Mouse (Mus musculus): ENCODE results near the gene Cep72. TPM values are rescaled to one million over a fixed set of nuclear protein-coding genes. Genes with fewer than 3 reads are reported as not detected.
A peak's percentile ranks its signal among the peaks of the same experiment; 100 is the strongest.
"Not testable (repeated sequence)": the region's sequence is repeated elsewhere in the genome, so short reads cannot be mapped to it uniquely, and the experiment has no call there.

The Cep72 gene
- 1 to 10 TPM; 1.7 to 2.3 TPM for total RNA-seq (2021)

DNA sequence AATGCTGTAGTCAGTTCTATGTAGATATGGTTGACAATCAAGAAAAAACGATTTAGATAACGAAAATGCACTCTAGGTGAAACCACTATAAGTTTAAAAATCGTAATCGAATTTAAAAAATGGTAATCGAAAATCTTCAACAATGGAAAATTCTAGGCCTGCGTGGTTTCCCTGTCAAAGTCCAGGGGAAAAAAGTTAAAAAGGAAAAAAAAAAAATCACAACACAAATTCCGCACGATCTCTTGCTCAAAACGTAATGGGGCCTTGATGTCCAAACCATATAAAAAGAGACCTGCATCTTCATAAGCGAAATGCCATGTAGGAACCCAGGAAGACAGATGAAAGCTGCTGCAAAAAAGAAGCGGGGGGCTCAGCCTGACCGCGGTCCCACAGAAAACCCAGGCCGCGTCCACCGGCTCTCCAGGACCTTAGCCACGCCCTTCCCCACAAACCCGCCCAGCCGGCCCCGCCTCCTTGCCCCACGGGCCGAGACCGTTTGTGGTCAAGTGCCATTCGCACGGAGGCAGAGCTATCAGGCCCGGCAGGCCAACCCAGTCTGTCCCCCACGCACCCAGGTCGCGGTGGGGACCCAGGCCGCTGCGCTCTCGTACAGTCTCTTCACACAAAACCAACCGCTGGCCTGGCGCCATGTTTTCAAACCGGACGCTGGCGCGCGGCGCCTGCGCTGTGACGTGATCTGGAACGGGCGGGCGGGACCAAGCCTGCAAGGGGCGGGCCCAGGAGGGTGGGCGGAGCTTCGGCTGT is at the start of gene Cep72:
Gene Cep72, minus strand, starts transcription at position 687 of the 765 bp plus-strand sequence.
- intact Hi-C loops (cut with DNase I) = no loop called here
- peak; percentile 78 to 94 for DNase-seq (ENCODE audit: extremely low spot score in 1 of 2, low spot score in 2 of 2)

DNA sequence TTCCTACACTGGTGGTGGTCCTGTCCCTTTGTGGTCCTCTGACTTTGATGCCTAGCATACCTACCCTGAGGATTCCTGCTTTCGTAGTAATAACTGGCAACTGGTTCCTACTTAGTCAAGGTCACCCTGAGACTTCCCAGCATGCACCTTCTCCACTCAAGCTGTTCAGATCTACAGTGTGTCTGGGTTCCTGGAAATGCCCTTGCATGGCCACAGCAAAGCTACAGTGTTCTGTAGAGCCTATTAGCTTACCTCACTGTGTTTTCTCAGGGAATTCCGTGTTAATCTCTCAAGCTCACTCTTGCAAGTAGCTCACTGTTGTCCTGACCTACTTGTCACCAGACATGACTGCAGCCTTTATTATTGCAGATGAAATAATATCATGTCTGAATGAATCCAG is 45.3 kb upstream of the Cep72 start:
- intact Hi-C loops (cut with DNase I) = no loop called here

DNA sequence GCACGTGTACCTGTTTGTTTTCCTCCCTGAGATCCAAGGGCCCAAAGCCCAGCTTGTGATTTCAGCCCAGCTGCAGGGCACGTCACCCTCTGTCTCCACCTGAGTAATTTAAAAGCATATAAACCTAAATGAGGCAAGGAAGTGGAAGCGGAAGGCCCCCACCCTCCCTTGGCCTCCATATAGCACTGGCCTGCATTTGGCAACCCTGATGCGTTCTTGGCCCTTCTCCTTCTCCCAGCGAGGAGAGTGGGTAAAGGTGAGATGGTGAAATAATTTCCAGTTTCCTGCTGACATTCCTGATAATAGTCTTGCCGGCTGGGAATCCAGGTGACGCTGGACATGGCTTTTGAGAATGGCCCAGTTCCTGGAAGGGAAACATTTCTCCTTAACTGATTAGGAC is 42.3 kb upstream of the Cep72 start:
- DNase-seq (ENCODE audit: extremely low spot score in 1 of 2, low spot score in 2 of 2) = no peak
- intact Hi-C loops (cut with DNase I) = no loop called here

More for the DNA sequence above, 45.3 kb upstream of the Cep72 start:
- DNase-seq (ENCODE audit: extremely low spot score in 1 of 2, low spot score in 2 of 2) = no peak

DNA sequence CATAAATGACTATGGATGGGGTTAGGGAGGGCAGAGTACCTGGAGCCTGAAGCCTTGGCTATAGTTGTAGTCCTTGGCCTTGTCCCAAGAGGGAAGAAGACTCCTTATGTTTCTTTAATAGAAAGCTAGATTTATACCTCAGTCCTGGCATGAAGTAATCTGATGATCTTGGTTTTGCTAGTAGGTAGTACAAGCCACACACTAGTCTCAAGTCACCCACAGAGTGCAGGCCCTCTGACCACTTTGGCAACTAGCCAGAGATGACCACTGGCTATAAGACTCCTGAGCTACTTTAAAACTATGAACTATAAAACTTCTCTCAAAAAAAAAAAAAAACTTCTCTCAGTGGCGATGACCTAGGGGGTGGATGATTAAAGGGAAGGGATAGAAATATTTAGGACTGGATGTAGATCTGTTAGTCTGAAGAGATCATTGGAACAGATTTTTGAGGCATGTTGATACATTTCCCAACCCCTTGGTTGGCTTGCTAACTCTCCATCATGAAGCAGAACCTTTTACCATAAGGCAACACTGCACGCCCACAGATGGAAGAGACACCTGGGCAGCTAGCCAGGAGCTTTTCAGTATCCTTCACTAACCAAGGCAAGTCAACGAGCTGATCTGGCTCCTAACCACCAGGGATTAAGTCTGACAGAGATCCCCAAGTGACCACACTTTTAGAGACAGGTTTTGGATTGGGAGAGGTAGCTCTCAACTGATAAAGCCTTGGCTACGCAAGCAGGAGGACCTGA is 40.9 kb upstream of the Cep72 start:
- no peak for DNase-seq (ENCODE audit: extremely low spot score in 1 of 2, low spot score in 2 of 2)
- intact Hi-C loops (cut with DNase I) = no loop called here

DNA sequence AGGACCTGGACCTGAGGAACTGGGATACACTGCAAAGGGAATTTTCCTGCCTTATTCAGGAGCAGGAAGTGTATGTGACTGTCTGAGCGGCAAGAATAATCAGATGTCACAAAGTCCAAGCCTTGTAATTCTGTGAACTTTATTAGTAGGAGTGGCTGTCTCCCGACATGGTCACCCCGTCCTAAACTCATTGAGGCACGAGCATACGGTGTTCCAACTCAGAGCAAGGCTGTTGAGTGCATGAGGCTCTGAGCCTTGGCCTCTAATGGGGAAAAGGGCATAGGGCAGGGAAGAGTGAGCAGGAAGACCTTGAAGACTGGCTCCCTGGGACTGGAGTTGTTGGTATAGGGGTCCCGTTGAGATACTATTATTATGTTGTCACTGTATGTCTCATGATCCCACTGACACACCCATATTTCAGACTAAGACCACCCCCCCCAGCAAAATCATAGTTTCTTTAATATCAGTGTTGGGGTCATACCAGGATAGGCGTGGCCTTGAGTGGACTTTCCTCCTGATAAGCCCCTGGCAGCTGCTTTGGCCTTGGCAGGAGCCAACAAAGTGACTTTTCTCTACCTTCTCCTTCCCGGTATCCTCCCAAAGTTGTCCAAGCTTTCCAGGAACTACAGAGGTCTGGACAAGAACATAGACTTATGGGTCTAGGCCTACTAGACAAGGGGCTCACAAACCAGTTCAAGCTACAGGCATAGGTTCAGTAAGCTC is 40.2 kb upstream of the Cep72 start:
- intact Hi-C loops (cut with DNase I) = no loop called here
- no peak for DNase-seq (ENCODE audit: extremely low spot score in 1 of 2, low spot score in 2 of 2)

DNA sequence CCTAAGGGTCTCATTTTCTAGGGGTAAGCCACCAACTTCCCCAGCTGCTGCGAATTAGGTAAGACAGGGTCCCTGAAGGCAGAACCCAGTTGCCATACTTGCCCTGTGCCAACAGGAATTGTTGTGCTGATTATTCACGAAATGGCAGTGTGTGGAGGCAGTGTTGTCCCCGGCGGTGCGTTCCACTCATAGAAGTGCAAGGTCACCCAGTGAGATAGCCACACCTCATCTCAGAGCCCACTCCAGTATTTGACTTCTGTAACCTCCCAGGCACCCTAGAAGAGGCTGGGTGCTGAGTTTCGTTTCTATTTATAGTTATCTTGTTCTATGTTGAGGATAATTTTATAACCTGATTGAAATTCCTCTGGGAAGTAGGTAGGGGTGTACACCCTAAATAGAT is 36.8 kb upstream of the Cep72 start:
- DNase-seq (ENCODE audit: extremely low spot score in 1 of 2, low spot score in 2 of 2) = no peak
- intact Hi-C loops (cut with DNase I) = no loop called here

DNA sequence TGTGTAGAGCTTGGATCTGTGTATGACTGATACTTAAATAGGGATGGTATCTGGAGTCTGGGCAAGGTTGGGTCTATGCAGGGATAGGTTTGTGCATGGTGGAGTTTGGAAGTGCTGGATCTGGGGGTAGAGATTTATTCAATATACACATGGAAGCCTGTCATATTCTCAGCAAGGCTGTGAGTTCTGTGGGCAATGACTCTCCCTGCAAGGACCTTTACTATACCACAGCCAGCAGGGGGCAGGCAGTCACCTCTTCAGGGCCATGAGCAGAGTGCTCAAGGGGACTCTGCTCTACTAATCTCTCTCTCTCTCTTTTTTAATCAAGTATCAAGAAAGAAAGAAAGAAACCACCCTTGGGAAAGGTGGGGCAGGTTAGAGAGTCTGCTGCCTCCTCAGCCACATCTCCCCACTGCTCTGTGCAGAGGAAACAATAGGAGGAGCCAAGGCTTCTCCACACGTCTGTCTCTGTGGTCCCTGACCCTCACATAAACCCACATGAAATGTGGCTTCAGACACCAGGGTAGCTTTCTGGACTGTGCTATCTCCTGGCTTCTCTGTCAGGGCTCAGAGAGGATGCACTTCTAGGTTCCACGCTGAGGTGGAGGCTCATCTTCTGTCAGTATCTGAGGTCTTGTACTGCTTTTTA is 34.7 kb upstream of the Cep72 start:
- intact Hi-C loops (cut with DNase I) = loop anchor here (2.0 kb wide), 1 partner anchor 204 kb away; no protein-coding TSS in a partner anchor
- DNase-seq (ENCODE audit: extremely low spot score in 1 of 2, low spot score in 2 of 2) = peak; percentile 22 to 78

DNA sequence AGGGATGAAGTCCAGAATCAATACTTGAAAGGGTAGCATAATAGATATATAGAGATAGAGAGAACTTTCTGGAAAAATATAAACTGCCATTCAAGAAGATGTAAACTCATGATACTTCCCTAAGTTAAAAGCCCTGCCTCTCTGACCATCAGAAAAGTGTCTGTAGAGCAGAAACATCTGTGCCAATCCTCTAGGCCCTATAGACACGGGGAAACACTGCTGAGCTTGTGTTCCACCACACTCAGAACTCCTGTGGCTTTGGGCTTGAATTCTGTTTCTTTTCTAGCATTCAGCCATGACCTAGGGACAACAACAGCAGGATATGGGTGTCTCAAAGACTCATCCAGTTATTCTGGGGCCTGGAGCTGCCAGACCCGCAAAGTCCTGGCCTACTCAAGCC is 33.8 kb upstream of the Cep72 start:
- intact Hi-C loops (cut with DNase I) = loop anchor here (2.0 kb wide), 1 partner anchor 205 kb away; no protein-coding TSS in a partner anchor
- no peak for DNase-seq (ENCODE audit: extremely low spot score in 1 of 2, low spot score in 2 of 2)

DNA sequence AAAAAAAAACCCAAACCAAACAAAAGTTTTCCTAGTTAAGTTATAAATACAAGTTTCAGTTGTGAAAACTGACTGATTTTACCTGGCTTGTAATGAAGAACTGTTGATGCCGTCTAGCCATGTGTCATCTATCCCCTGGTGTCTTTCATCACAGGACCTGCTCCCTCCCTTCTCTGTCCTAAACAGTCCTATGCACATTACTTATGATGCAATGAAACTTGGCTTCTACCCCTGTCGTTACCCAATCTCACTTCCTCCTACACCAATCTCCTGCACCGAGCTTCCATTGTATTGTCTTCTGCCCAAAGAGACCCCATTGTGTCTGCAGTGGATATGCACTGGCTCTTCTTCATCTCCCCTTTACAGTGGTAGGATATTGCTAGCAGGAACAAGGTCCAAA is 28.2 kb upstream of the Cep72 start:
- intact Hi-C loops (cut with DNase I) = no loop called here
- DNase-seq (ENCODE audit: extremely low spot score in 1 of 2, low spot score in 2 of 2) = no peak

DNA sequence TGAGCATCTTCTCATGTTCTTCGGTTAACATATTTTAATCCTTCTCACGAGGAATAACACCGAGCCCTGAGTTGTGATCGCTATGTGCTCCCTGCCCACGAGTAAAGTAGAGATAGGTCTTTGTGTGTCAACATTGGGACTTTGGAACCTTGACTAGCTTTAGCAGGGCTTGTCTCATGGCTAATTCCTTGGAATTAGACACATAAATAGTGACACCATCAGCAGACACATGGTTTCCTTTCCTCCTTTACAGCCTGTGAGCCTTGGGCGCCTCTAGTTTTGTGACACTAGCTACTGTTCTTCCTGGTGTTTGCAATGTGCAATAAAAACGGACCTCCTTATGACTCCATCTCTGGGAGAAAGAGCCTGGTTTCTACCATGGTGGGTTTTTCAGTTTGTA is 11.3 kb upstream of the Cep72 start:
- intact Hi-C loops (cut with DNase I) = no loop called here
- DNase-seq (ENCODE audit: extremely low spot score in 1 of 2, low spot score in 2 of 2) = no peak

DNA sequence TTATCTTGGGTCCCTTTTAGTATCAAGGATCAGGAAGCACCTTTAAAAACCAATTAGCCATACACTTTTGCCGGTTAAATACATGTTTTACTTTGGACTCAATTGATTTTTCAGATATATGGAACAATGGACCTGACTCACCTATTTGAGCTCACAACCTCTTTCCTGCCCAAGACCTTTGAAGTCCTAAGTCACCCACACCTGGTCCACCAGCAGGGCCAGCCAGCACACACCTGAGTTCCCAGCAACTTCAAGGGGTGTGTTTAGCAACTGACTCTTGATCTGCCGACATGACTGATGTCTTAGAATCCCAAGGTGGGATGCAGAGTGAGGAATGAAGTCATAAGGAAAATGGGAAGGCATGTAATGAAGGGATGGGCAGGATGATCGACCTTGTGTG is 9.6 kb upstream of the Cep72 start:
- no peak for DNase-seq (ENCODE audit: extremely low spot score in 1 of 2, low spot score in 2 of 2)
- intact Hi-C loops (cut with DNase I) = no loop called here

DNA sequence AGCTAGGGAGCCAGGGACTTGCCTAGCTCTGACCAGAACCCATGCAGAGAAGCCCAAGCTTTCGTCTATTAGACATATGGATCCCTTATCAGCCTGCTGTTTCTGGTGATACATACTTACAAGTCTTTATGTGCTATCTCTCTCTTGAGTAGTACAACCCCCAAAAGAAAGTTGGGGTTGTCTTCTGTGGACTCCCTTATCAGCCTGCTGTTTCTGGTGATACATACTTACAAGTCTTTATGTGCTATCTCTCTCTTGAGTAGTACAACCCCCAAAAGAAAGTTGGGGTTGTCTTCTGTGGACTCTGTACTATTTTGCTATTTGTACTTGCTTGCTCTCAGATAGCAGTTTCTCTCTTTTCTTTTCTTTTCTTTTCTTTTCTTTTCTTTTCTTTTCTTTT is 9.1 kb upstream of the Cep72 start:
- intact Hi-C loops (cut with DNase I); DNase-seq (ENCODE audit: extremely low spot score in 1 of 2, low spot score in 2 of 2): not testable (repeated sequence)

DNA sequence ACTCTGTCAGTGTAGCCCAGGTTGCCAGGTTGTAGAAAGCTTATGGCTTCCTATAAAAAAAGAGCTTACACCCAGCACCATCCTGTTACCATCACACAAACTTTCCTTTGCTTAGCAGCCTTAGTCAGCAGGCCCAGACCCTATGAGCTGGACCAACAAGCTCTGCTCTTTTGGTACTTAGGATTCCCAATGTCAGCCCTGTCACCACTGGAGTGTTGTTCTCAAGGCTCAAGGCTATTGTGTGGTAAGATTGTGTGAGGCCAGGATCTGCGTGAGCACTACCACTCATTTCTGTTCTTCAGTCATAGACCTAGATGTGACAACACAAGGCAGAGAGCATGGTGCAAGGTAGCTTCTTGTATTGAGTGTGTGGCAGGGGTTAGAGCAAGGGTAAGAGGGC is 4.5 kb upstream of the Cep72 start:
- DNase-seq (ENCODE audit: extremely low spot score in 1 of 2, low spot score in 2 of 2) = no peak
- intact Hi-C loops (cut with DNase I) = no loop called here

DNA sequence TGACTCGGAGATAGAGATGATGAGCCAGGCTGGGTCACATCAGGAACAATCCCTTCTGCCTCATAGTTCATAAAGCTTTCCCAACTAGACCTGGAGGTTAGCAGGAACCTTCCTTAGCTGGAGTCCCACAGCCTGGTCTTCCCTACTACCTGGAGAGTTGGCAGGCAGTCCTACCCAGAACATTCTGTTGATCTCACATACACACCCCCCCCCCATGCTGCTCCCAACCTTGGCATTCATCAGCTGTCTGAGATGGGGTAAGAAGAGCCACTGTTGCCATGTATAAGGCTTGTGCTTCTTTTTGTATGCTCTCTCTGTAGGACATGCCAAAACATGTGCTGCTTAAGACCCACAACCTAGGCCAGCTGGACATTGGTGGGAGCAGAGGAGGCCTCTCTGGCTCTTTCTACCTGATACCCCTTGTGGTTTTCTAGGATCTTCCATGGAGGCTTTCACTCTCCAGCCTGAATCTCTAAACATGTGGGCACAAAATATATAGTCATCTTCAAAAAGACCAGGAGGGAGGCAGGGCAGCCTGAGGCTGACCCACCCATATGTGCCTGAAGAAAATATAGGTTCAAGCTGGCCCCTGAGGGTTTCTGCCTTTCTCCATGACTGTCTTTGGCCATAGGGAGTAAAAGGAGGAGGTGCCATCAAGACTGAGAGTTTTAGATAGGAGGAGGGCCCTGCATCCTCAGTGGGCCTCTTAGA is 1.4 kb upstream of the Cep72 start:
- DNase-seq (ENCODE audit: extremely low spot score in 1 of 2, low spot score in 2 of 2) = no peak
- intact Hi-C loops (cut with DNase I) = no loop called here

DNA sequence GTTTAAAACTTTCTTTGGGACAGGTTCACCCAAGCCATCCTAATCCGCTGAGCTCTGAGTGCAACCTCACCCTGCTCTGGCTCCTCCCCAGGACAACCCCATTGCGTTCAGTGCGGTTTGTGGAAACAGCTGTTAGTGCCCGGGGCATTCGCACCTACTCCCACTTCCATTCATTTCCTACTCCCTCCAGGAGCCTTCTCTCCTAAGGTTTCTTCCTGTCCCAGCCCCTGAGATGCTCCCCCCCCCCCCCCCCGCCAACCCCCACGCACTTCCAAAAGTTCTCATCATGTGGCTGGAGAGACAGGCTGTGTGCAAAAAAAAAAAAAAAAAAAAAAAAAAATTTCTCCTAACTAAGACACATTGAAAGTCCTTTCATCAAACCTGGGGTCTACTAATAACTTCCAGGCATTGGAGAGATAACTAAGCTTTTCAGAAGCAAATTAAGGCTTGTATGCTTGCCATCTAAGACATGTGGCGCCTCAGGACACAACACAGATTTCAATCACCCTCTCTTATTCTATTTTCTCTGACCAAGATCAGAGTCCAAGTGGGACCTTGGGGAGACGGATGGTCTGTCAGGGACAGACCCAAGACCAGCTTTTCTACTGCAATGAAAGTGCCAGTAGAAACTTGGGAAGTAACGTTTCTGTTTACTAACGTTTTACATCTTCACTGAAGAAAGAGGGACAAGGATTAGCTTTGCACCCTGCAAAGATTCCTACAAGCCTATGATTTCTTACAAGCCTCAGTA is 454 bp upstream of the Cep72 start:
- DNase-seq (ENCODE audit: extremely low spot score in 1 of 2, low spot score in 2 of 2) = no peak
- intact Hi-C loops (cut with DNase I) = no loop called here

DNA sequence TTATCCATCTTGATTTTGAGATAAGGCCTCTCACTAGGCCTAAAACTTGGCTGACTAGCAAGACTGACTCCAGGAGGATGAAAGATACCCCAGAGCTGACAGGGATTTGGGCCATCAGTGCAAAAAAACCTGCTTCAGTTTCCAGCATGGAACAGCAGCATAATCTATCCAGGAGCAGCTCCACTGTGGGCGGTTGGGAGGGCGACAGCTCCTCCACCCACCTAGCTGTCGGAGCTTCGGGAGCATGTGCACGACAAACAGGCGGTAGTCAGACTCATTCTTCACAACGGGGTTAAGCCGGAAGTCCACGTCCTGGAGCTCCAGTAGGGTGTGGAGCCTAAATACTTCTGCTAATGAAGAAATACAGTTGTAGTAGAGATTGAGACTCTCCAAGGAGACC is 4.0 kb downstream of the Cep72 start:
- intact Hi-C loops (cut with DNase I) = no loop called here
- no peak for DNase-seq (ENCODE audit: extremely low spot score in 1 of 2, low spot score in 2 of 2)

DNA sequence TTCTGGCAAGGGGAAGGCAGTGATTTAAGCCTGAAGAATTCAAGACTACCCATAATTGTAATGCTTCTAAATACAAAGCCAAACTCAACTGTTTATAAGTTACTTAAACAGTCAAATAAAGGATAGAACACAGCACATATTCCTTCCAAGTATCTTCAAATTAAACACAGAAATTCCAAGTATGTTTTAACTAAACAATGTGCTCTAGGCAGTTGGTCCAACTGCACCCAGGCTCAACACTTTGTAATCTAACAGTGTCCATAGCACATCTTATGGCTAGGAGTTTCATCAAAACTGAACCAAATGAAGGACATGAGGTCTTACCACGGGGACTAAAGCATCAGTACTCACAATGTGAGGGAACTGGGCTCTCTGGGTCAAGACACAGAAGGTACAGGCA is 5.9 kb downstream of the Cep72 start:
- no peak for DNase-seq (ENCODE audit: extremely low spot score in 1 of 2, low spot score in 2 of 2)
- intact Hi-C loops (cut with DNase I) = no loop called here

DNA sequence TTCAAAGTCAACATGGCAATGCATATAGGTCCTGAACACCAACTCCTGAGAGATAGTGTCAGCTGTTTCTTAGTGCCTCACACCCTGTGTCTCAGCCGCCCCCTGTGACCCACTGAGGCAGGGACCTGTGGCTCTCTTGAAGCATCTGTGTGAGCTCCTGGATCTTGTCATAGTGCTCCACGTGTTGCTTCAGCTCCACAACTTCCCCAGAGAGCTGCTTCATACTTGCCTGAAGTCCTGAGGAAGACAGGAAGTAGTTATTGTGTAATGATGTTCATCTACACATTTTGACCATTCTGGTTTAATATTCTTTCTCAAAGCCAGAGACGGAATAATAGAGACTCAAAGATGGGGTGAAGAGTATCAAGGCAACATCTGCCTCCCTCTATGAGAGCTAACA is 22.2 kb downstream of the Cep72 start:
- no peak for DNase-seq (ENCODE audit: extremely low spot score in 1 of 2, low spot score in 2 of 2)
- intact Hi-C loops (cut with DNase I) = no loop called here

Data from left cerebral cortex, postnatal 10 days (tissue).